Mouse (Mus musculus): ENCODE measurements at regions not wholly inside any gene's neighbourhood (a gene's known extent, or its start where the extent isn't known, plus 50 kb on each side); places are given as distances from the start of the nearest gene placed in this dataset.

DNA sequence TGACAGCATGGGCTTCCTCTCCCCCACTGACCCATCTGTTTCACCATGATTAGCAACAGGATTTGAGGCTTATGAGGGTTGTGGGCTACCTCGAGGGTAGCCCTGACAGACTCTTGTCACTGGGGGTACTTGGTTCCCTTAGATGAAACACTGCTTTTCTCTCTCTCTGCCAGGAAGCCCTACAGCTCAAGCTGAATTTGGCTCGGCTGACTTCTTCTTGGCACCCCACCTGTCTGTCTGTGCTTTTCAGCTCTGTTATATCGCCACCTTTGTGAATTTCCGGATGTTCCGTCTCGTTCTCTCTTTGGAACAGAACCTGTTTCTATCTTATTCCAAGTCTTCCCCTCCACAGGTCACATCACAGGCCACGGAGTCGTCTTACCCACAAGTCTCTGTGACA, 330.0 kb downstream of the 1500009L16Rik start:
- no peak for TF ChIP-seq CTCF (IDR thresholded peaks at IDR 0.05; ENCODE audit: control insufficient read depth, insufficient read depth, insufficient read length)
- TF ChIP-seq CEBPB (IDR thresholded peaks at IDR 0.05; ENCODE audit: low read depth), result no peak
